Mouse (Mus musculus) midbrain, embryonic 10.5 days (tissue): ENCODE measurements around the gene Sccpdh. TPM values are rescaled to one million over a fixed set of nuclear protein-coding genes. Genes with fewer than 3 reads are reported as not detected.
A peak's percentile ranks its signal among the peaks of the same experiment; 100 is the strongest.
"Not testable (repeated sequence)": the region's sequence is repeated elsewhere in the genome, so short reads cannot be mapped to it uniquely, and the experiment has no call there.

Experiments
- DNase-seq: peaks from one replicate; pipeline ENCODE4 v3.0.0-alpha.2; 2017; ENCODE audit warnings: low spot score
- H3K27ac ChIP-seq: fragments of 300-500 bp; sonication (generic); replicated peaks from 2 replicates; pipeline ENCODE4 v1.5.1; 2016; ENCODE audit warnings: mild to moderate bottlenecking
- H3K27me3 ChIP-seq: fragments of 300-500 bp; sonication (generic); 2 replicates; pipeline ENCODE4 v1.6.1; 2016; ENCODE audit warnings: low read depth, mild to moderate bottlenecking; ENCODE audit not compliant: poor library complexity, severe bottlenecking
- H3K36me3 ChIP-seq: fragments of 300-500 bp; sonication (generic); 2 replicates; pipeline ENCODE4 v1.6.1; 2016; ENCODE audit warnings: mild to moderate bottlenecking, moderate library complexity
- H3K4me1 ChIP-seq: fragments of 300-500 bp; sonication (generic); 2 replicates; pipeline ENCODE4 v1.6.1; 2016
- H3K4me3 ChIP-seq: fragments of 300-500 bp; sonication (generic); 2 replicates; pipeline ENCODE4 v1.5.1; 2016; ENCODE audit warnings: mild to moderate bottlenecking, moderate library complexity
- H3K9me3 ChIP-seq: fragments of 300-500 bp; sonication (generic); replicated peaks from 2 replicates; pipeline ENCODE4 v1.6.1; 2016; ENCODE audit warnings: mild to moderate bottlenecking
- WGBS: fragments of 180-500 bp; shearing (Covaris S2); methylation state at CpG from one replicate; pipeline ENCODE4 v1.1.7; 2016; 5-methylcytosine and 5-hydroxymethylcytosine counted together
- polyA plus RNA-seq: library from polyadenylated mRNA; unstranded; fragments of >200 nt; fragmentation: Nextera tagmentation; extraction: Ambion mirVana; gene quantifications from 2 replicates; pipeline ENCODE4 v1.2.1, GENCODE M21; 2016

Gene Sccpdh
- polyA plus RNA-seq, 1 experiment from 2014 or later: 78.0 TPM

DNA sequence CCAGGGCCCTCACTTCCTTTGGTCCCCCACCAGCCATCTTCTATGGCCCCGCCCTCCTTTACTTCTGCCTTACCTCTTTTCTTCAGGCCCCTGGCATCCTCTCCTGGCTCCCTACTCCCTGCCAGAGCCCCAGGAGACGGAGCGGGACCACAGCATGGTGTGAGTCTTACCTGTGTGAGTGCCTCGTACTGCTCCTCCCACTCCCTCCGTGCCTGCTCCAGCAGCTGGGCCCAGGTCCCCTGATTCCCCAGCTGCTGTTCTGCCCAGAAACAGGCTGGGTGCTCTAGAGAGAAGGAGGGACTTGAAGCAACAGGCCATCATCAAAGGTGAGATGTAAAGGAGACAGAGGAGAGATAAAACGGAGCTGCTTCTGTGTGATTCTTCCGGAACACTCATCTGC lies 44.6 kb downstream of the Sccpdh start:
- Histone ChIP-seq H3K9me3 (peaks cover 6% of the 10 kb centered on the region; the same call in 1 of the 2 replicates), H3K27ac (no peak overlapping the region), H3K4me1 (no peaks in the 10 kb centered on the region), H3K4me3 (no peak overlapping the region), H3K27me3 (no peaks in the 10 kb centered on the region), H3K36me3 (no peaks in the 10 kb centered on the region)
- WGBS: 85% methylated on average over 7 of the region's 7 CpGs
- no peak for DNase-seq

DNA sequence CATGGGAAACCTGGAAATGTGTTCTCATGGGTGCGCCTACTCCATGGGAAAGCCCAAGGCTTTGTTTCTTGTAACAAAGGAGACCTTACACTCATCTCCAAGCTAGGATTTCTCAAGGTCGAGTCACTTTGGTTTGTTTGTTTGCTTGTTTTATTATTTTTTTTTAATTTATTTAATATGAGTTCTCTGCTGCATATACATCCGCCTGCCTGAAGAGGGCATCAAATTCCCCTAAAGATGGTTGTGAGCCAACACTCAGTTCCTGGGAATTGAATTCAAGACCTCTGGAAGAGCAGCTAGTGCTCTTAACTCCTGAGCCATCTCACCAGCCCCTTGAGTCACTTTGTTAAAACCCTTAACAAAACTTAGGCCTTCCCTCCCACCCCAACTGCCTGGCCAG lies 45.4 kb downstream of the Sccpdh start:
- no peaks in the 10 kb centered on the region for H3K36me3 ChIP-seq

DNA sequence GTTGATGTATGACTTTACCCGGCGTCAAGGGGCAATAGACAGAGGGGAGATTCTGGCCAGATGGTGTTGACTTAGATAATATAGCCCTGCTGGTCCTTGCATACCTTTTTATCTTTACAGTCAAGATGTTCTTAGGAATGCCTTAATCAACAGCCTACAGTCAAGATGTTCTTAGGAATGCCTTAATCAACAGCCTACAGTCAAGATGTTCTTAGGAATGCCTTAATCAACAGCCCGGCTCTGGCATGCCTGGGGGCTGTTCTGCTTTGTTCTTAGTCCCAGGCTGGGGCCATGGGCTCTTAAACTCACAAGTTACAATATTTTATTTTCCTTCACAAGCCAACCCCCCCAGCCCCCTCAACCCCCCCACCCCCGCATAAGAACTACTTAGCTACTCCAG lies 47.3 kb downstream of the Sccpdh start:
- H3K36me3 ChIP-seq, H3K27me3 ChIP-seq, H3K9me3 ChIP-seq, H3K4me1 ChIP-seq, H3K4me3 ChIP-seq, DNase-seq, H3K27ac ChIP-seq: not testable (repeated sequence)
- 90% methylated on average over 4 of the region's 4 CpGs for WGBS

More for the DNA sequence above, 45.4 kb downstream of the Sccpdh start:
- 78% methylated on average over 3 of the region's 3 CpGs for WGBS
- peaks cover 6% of the 10 kb centered on the region; the same call in 1 of the 2 replicates for H3K9me3 ChIP-seq
- no peak for DNase-seq
- H3K4me3 ChIP-seq: no peak overlapping the region
- no peak overlapping the region for H3K27ac ChIP-seq
- no peaks in the 10 kb centered on the region for H3K4me1 ChIP-seq
- no peaks in the 10 kb centered on the region for H3K27me3 ChIP-seq

DNA sequence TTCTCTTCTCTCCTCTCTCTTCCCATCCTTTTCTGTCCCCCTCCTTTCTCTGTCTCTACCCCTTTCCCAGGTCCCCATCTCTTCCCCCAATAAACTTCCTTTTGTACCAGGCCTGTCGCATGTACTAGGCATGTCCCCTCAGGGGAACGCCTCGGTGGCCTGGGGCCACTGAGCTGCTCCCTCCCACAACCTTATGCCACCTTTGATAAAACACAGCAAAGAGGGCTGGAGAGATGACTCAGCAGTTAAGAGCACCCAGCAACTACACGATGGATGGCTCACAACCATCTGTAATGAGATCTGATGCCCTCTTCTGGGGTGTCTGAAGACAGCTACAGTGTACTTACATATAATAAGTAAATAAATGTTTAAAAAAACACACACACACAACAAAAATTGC lies 47.8 kb downstream of the Sccpdh start:
- Histone ChIP-seq H3K36me3 (no peaks in the 10 kb centered on the region), H3K4me1 (no peaks in the 10 kb centered on the region), H3K27ac (no peak overlapping the region), H3K9me3 (peaks cover 6% of the 10 kb centered on the region; the same call in 1 of the 2 replicates), H3K4me3 (no peak overlapping the region), H3K27me3 (no peaks in the 10 kb centered on the region)
- no peak for DNase-seq
- WGBS: 95% methylated on average over 4 of the region's 4 CpGs

DNA sequence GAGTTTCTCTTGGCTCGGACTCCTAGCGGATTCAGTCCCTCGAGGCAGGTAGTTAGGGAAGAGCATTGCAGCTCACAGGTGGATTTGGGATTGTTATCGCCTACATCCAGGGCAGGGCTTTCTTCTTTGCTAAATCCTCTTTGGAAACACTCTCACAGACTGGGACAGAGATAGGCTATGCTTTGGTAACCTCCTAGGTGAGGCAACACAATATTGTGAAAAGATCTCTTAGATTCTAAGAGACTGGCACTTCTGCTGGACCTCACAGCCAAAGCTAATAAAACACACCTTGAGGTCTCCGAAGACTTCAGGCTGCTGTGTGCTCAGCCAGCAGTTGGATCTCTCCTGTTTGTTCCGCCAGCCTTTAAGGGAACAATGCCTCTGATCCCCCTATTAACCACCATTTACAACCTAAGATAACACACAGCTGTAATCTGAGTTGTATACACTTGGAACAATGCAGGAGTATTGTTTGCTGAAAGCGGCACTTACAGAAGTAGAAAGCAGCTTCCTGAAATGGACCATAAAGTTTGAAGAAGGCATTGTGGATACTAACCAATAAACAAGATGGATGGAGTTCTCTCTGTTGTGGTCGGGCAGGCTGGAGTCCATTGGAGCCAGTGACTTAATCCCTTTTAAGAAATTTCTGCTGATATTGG lies 54.9 kb downstream of the Sccpdh start:
- no peaks in the 10 kb centered on the region for H3K9me3 ChIP-seq
- no peaks in the 10 kb centered on the region for H3K27me3 ChIP-seq
- no peaks in the 10 kb centered on the region for H3K36me3 ChIP-seq
- no peak for DNase-seq
- no peak overlapping the region for H3K27ac ChIP-seq
- H3K4me3 ChIP-seq: no peak overlapping the region
- no peaks in the 10 kb centered on the region for H3K4me1 ChIP-seq
- 79% methylated on average over 8 of the region's 8 CpGs for WGBS

DNA sequence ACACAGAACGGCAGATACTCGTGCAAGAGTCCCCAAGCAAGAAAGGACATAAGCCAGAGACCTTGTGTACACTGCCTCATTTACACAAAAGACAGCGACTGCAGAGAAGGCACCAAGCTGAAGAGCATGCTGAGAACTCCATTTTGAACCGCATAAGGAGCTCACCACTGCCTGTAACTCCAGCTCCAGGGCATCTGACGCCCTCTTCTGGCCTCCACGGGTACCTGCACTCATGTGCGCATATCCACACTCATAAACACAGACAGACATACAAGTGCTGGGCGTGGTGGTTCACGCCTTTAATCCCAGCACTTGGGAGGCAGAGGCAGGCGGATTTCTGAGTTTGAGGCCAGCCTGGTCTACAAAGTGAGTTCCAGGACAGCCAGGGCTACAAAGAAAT lies 60.7 kb downstream of the Sccpdh start:
- H3K27ac ChIP-seq: no peak overlapping the region
- WGBS: 88% methylated on average over 10 of the region's 10 CpGs
- H3K27me3 ChIP-seq: no peaks in the 10 kb centered on the region

DNA sequence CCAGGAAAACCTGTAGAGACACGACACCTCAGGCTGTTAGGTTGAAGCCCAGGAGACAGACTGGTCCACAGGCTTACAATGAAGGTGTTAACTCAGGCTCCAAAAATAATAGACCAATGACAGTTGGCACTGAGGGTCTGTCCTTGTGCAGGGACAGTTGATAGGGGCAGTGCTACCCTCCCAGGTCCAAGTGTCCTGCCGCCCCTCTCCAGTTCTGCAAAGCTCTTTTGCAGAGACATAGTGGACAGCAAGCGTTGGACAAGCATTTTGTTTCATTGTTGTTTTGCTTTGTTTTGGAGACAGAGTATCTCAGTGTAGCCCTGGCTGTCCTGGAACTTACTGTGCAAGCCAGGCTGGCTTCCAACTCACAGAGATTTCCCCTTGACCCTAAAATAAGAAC lies 63.4 kb downstream of the Sccpdh start:
- WGBS: 93% methylated on average over 3 of the region's 3 CpGs
- Histone ChIP-seq H3K27me3 (no peaks in the 10 kb centered on the region), H3K9me3 (no peaks in the 10 kb centered on the region), H3K4me1 (no peaks in the 10 kb centered on the region), H3K27ac (no peak overlapping the region), H3K4me3 (no peak overlapping the region), H3K36me3 (no peaks in the 10 kb centered on the region)
- DNase-seq: no peak

More for the DNA sequence above, 60.7 kb downstream of the Sccpdh start:
- DNase-seq: no peak
- H3K9me3 ChIP-seq: no peaks in the 10 kb centered on the region
- no peaks in the 10 kb centered on the region for H3K4me1 ChIP-seq
- H3K4me3 ChIP-seq: no peak overlapping the region
- H3K36me3 ChIP-seq: no peaks in the 10 kb centered on the region

DNA sequence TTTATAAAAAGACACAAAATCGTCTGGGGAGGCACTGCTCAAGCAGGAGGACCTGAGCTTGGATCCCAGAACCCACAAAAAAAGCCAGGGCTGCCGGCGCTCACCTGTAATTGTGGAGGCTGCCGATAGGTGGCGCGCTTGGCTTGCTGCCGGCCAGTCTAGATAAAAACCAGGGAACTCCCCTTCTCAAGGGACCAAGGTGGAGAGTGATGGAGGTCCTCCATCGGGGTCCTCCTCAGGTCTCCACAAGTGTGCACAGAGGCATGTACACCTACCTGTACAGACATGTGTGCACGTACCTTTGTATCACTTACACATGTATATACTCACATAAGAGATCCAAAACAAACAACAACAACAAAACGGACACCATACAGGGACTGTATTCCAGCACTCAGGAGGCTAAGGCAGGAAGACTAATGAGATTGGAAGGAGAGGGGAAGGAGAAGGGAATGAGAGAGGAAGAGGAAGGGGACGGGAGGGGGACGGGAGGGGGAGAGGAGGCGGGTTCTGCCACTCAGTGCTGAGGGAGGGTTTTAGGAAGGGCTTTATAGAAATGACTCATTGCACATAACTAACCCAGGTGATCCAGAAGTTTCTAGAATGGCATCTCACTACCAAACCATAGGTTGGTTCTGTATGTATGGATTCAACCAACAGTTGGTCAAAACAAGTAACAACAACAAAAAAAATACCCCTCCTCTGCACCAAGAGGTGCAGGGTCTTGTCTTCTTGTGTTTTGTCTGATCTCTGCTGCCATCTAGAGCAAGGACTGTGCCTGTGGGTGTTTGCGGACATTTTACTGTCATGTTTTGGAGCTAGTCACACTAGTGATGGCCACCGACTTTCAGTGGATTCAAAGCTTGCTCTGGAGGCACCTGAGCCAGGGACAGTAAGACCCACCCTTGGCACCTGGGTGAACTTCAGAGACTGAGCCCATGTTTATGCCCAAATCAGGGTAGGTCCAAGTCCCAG lies 66.8 kb downstream of the Sccpdh start:
- H3K36me3 ChIP-seq: no peaks in the 10 kb centered on the region
- peak; percentile 60 for DNase-seq
- no peaks in the 10 kb centered on the region for H3K27me3 ChIP-seq
- H3K27ac ChIP-seq: no peak overlapping the region
- 37% methylated on average over 15 of the region's 15 CpGs for WGBS
- H3K9me3 ChIP-seq: no peaks in the 10 kb centered on the region
- 0 out of 2 replicates have a peak overlapping the region, but pooled peaks have one; percentile 7 for H3K4me3 ChIP-seq
- no peaks in the 10 kb centered on the region for H3K4me1 ChIP-seq

DNA sequence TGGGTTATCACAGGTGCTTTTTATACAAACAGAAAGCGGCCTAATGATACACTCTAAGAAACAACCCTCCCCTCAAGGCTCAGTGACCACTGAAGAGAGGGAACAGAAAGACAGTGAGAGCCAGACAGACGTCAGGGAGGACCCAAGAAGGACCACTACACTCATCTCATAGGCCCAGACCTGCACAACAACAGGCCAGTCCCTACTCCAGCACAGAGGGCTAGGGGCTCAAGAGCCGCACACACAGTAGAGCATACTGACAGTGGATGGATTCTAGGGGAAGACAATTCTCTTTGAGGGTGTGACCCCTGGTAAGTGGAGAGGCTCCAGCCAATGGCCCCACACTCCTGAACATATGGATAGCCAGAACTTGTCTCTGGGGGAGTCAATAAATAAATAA lies 68.5 kb downstream of the Sccpdh start:
- 79% methylated on average over 3 of the region's 3 CpGs for WGBS
- H3K4me1 ChIP-seq: no peaks in the 10 kb centered on the region
- DNase-seq: no peak
- H3K27ac ChIP-seq: no peak overlapping the region
- no peaks in the 10 kb centered on the region for H3K27me3 ChIP-seq
- H3K9me3 ChIP-seq: no peaks in the 10 kb centered on the region
- no peak overlapping the region for H3K4me3 ChIP-seq
- no peaks in the 10 kb centered on the region for H3K36me3 ChIP-seq

Other genes with a start within 250 kb of the Sccpdh start
- 11.7 and 15.3 TPM in 2 replicates for gene Smyd3, start 150.2 kb upstream of the Sccpdh start, polyA plus RNA-seq
- 25.5 and 25.7 TPM in 2 replicates for gene Tfb2m, start 121.9 kb upstream of the Sccpdh start, polyA plus RNA-seq
- gene Cnst, start 121.8 kb upstream of the Sccpdh start, polyA plus RNA-seq: 19.7 and 23.5 TPM in 2 replicates
- 0.05 TPM in 1 of 2 replicates, not detected in the other for gene Kif28, start 77.1 kb downstream of the Sccpdh start, polyA plus RNA-seq
- gene Gm10518, start 135.2 kb downstream of the Sccpdh start, polyA plus RNA-seq: 0.10 and 0.31 TPM in 2 replicates
- 27.3 and 28.1 TPM in 2 replicates for gene Ahctf1, start 135.5 kb downstream of the Sccpdh start, polyA plus RNA-seq